18 mouse cellular contexts compared by ENCODE assay signal in genomic region chr16:30686536-30686935, GRCm38 (mm10).
DNase-seq lines count a peak whose midpoint lies in the region.
"Had no signal": no experiment of that assay in that cellular context is flagged by ENCODE, and none has a peak within 500 bp of the region (broad histone marks: within the 10 kb centered on the region; RNA-seq: fewer than 3 reads in every experiment).

No protein-coding gene starts in this region.

- intact Hi-C loops in gastrocnemius, postnatal 36 days (cut with DNase I): no loop called here

- DNase-seq in thymus, postnatal 0 days (ENCODE audit: low spot score): peak; percentile 58
- no peak for DNase-seq in thymus, postnatal 25 days
- DNase-seq in MEL-GATA-1-ER (ENCODE audit: extremely low read depth, low read depth): peak; percentile 41
- DNase-seq in induced T-regulatory cell, adult 2 months (ENCODE audit: low read depth): peak; percentile 16
- DNase-seq in layer of hippocampus, adult 9-11 months: no peak
- no peak for DNase-seq in left cerebral cortex, adult 18-20 months (ENCODE audit: low spot score in 2 of 2)
- DNase-seq in gastrocnemius, postnatal 36 days: no peak
- no peak for DNase-seq in frontal cortex, postnatal 36 days (ENCODE audit: low spot score in 2 of 2)
- DNase-seq: adrenal gland, adult 8-10 months; cerebellum, adult 8-10 months; cerebellum, postnatal 36 days; embryo, embryonic 11 days; gastrocnemius, adult 2 months; heart, postnatal 36 days; kidney, adult 9 months; kidney, postnatal 10 days; liver, postnatal 0 days; midbrain, embryonic 14.5 days had no signal

Comparison
In these comparisons a context has a peak if more than half of its experiments do, and no peak if none do; other contexts are left out.
1. DNase-seq: peak in thymus, postnatal 0 days (single experiment), MEL-GATA-1-ER (single experiment) and induced T-regulatory cell, adult 2 months (single experiment); none in thymus, postnatal 25 days (single experiment), layer of hippocampus, adult 9-11 months (single experiment), left cerebral cortex, adult 18-20 months (0 of 2), gastrocnemius, postnatal 36 days (0 of 2) and frontal cortex, postnatal 36 days (0 of 2).